Mouse (Mus musculus) cerebellum, adult 2 months (tissue): ENCODE measurements around the gene Atp9a.

Experiments used
- CTCF ChIP-seq: fragments of 200-500 bp; IDR thresholded peaks from 2 replicates; pipeline ENCODE4 v1.5.1; 2011; ENCODE audit warnings: low read depth, mild to moderate bottlenecking, control low read depth, low read length, moderate library complexity, borderline replicate concordance; ENCODE audit not compliant: insufficient read depth
- POLR2A ChIP-seq: fragments of 200-500 bp; IDR thresholded peaks from 2 replicates; pipeline ENCODE4 v1.6.1; 2011; ENCODE audit warnings: low read length, control low read depth, borderline replicate concordance; ENCODE audit not compliant: insufficient read depth

GRCm38 (mm10) chr2:168609653-168610248 is 132.5 kb downstream of the Atp9a start:
- no peak for TF ChIP-seq POLR2A
- TF ChIP-seq CTCF: no peak
